Mouse (Mus musculus): ENCODE results near the gene Urod. TPM values are rescaled to one million over a fixed set of nuclear protein-coding genes. Genes with fewer than 3 reads are reported as not detected.

Urod gene
- polyA plus RNA-seq, 1 experiment: 114 TPM

- H3K4me1 ChIP-seq (ENCODE audit: control insufficient read depth, insufficient read depth, low read length): no peaks in the 10 kb centered on the region
- H3K36me3 ChIP-seq (ENCODE audit: control insufficient read depth, insufficient read depth, low read length): no peaks in the 10 kb centered on the region
- TF ChIP-seq CTCF (conservative IDR thresholded peaks at IDR 0.05; ENCODE audit: insufficient read depth, insufficient read length, low read depth, low read length) (no peak), POLR2A (IDR thresholded peaks at IDR 0.05; ENCODE audit: low read depth, low read length) (no peak)
- 65% methylated on average over 7 of the region's 7 CpGs for WGBS
- no peak overlapping the region for H3K27ac ChIP-seq (ENCODE audit: insufficient read depth, low read depth, low read length)
- no peaks in the 10 kb centered on the region for H3K27me3 ChIP-seq (replicated peaks; ENCODE audit: control insufficient read depth, insufficient read depth, low read length)
- DNase-seq: no peak
- no peak overlapping the region for H3K4me3 ChIP-seq (ENCODE audit: insufficient read depth, low read depth, low read length)
Observed at GRCm38 (mm10) chr4:116954951-116955350, 39.3 kb downstream of the Urod start.

DNA sequence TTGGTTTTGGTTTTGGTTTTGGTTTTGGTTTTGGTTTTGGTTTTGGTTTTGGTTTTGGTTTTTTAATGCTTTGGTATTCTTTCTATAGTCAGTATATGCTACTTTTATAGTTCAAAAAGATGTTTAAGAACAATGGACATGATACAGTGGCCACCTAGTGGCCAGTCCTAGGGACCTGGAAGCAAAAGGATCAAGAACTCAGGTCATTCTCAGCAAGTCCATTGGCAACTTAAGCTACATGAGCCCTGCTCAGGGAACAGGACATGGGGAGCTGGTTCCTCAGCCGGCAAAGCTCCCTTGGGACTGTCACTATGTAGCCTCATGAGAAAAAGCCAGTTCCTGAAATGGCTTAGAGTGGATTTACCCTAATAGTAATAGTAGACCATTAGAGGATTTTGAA lies 42.6 kb downstream of the Urod start:
- Histone ChIP-seq H3K27ac (ENCODE audit: insufficient read depth, low read depth, low read length) (no peak overlapping the region), H3K36me3 (ENCODE audit: control insufficient read depth, insufficient read depth, low read length) (no peaks in the 10 kb centered on the region), H3K4me1 (ENCODE audit: control insufficient read depth, insufficient read depth, low read length) (no peaks in the 10 kb centered on the region), H3K4me3 (ENCODE audit: insufficient read depth, low read depth, low read length) (no peak overlapping the region), H3K27me3 (replicated peaks; ENCODE audit: control insufficient read depth, insufficient read depth, low read length) (no peaks in the 10 kb centered on the region)
- DNase-seq: peak; percentile 30
- TF ChIP-seq CTCF (conservative IDR thresholded peaks at IDR 0.05; ENCODE audit: insufficient read depth, insufficient read length, low read depth, low read length) (peak; percentile 39; the same call in 1 of the 2 replicates), POLR2A (IDR thresholded peaks at IDR 0.05; ENCODE audit: low read depth, low read length) (no peak)
- 22% methylated on average over 1 of the region's 1 CpGs for WGBS

GRCm38 (mm10) chr4:116944055-116944454 lies 50.2 kb downstream of the Urod start:
- H3K4me1 ChIP-seq (ENCODE audit: control insufficient read depth, insufficient read depth, low read length): no peaks in the 10 kb centered on the region
- H3K36me3 ChIP-seq (ENCODE audit: control insufficient read depth, insufficient read depth, low read length): no peaks in the 10 kb centered on the region
- H3K27ac ChIP-seq (ENCODE audit: insufficient read depth, low read depth, low read length): no peak overlapping the region
- 60% methylated on average over 5 of the region's 5 CpGs for WGBS
- no peak overlapping the region for H3K4me3 ChIP-seq (ENCODE audit: insufficient read depth, low read depth, low read length)
- no peak for DNase-seq
- TF ChIP-seq CTCF (conservative IDR thresholded peaks at IDR 0.05; ENCODE audit: insufficient read depth, insufficient read length, low read depth, low read length) (no peak), POLR2A (IDR thresholded peaks at IDR 0.05; ENCODE audit: low read depth, low read length) (no peak)
- no peaks in the 10 kb centered on the region for H3K27me3 ChIP-seq (replicated peaks; ENCODE audit: control insufficient read depth, insufficient read depth, low read length)

DNA sequence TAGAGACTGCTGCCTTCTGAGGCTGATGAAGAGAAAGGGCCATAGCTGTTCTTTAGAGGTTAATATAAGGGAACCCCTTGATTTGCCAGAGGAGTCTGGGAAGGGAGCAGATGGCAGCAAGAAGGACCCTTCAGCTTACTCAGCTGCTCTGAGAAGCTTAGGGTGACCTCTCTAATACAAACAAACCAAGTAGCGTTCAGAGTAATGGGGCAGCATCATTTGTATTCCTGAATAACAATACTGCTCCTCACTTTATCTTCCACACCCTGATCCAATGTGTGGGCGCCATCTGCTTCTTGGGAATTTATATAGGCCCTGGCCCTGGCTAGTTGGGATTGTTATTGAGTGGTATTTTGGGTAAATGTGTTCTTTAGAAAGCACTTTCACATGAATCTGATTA lies 51.5 kb downstream of the Urod start:
- H3K4me1 ChIP-seq (ENCODE audit: control insufficient read depth, insufficient read depth, low read length): no peaks in the 10 kb centered on the region
- no peak for TF ChIP-seq CTCF (conservative IDR thresholded peaks at IDR 0.05; ENCODE audit: insufficient read depth, insufficient read length, low read depth, low read length)
- TF ChIP-seq POLR2A (IDR thresholded peaks at IDR 0.05; ENCODE audit: low read depth, low read length): no peak
- 83% methylated on average over 2 of the region's 2 CpGs for WGBS
- no peak overlapping the region for H3K27ac ChIP-seq (ENCODE audit: insufficient read depth, low read depth, low read length)
- no peaks in the 10 kb centered on the region for H3K36me3 ChIP-seq (ENCODE audit: control insufficient read depth, insufficient read depth, low read length)
- H3K27me3 ChIP-seq (replicated peaks; ENCODE audit: control insufficient read depth, insufficient read depth, low read length): no peaks in the 10 kb centered on the region
- H3K4me3 ChIP-seq (ENCODE audit: insufficient read depth, low read depth, low read length): no peak overlapping the region
- DNase-seq: no peak

Other genes with a start within 250 kb of the Urod start
- 19.2 and 19.6 TPM in 2 replicates for gene Toe1, start 186.8 kb downstream of the Urod start, polyA plus RNA-seq (2012; rRNA removed)
- gene Mutyh, start 186.7 kb downstream of the Urod start, polyA plus RNA-seq (2012; rRNA removed): 2.7 and 2.9 TPM in 2 replicates
- gene Hpdl, start 172.7 kb downstream of the Urod start, polyA plus RNA-seq (2012; rRNA removed): 2.1 and 2.5 TPM in 2 replicates
- 7.4 and 7.5 TPM in 2 replicates for gene Zswim5, start 117.0 kb downstream of the Urod start, polyA plus RNA-seq (2012; rRNA removed)
- 51.9 and 66.1 TPM in 2 replicates for gene Hectd3, start 904 bp upstream of the Urod start, polyA plus RNA-seq (2012; rRNA removed)
- 8.0 and 9.2 TPM in 2 replicates for gene Eif2b3, start 25.0 kb upstream of the Urod start, polyA plus RNA-seq (2012; rRNA removed)
- gene Ptch2, start 101.7 kb upstream of the Urod start, polyA plus RNA-seq (2012; rRNA removed): 5.0 and 7.1 TPM in 2 replicates
- gene Btbd19, start 131.3 kb upstream of the Urod start, polyA plus RNA-seq (2012; rRNA removed): 4.5 and 4.6 TPM in 2 replicates
- 0.20 TPM in 1 of 2 replicates, not detected in the other for gene Tctex1d4, start 132.4 kb upstream of the Urod start, polyA plus RNA-seq (2012; rRNA removed)
- gene Plk3, start 139.6 kb upstream of the Urod start, polyA plus RNA-seq (2012; rRNA removed): 6.9 and 8.6 TPM in 2 replicates
- 372 and 534 TPM in 2 replicates for gene Rps8, start 161.8 kb upstream of the Urod start, polyA plus RNA-seq (2012; rRNA removed)
- 0.20 and 0.50 TPM in 2 replicates for gene Kif2c, start 188.2 kb upstream of the Urod start, polyA plus RNA-seq (2012; rRNA removed)

Measured in kidney, adult 2 months (tissue).